9 mouse cellular contexts compared by ENCODE assay signal in the genomic region with DNA sequence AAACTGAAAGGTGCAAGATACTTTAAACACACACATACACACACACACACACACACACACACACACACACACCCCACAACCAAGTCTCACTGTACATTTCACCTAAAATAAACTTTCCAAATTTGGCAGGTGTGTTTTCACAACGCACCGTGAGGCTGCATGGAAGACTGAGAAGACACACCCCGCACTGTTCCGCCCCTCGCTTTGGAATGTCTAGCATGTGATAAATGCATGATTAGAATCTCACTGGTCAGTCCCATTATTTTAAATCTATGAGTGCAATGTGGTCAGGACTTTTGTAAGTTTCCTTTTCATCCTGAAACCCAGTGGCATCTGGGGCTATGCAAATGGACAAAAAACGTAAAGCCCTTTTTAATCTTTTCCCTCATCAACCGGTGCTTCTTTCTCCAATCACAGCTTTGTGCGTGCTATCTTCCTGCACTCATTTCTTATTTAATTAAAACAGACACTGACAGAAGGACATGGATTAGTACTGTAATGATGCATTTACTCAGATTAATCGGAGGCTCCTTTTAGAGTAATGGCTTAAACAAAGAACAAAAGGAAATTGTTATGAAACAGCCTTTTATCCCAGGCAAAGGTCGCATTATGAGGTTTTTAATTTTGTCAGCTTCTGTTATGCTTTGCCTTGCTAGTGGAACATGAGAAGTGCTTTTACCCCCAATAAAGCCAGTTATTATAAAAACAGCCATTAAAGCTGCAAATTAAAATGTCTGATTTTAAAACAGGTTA.
DNase-seq lines count a peak whose midpoint lies in the region; ATAC-seq and TF ChIP-seq lines count a peak whose summit lies in the region.
"Had no signal": no experiment of that assay in that cellular context is flagged by ENCODE, and none has a peak within 500 bp of the region (broad histone marks: within the 10 kb centered on the region; RNA-seq: fewer than 3 reads in every experiment).

No protein-coding gene starts in this region.

- ATAC-seq in embryonic facial prominence, embryonic 12.5 days (ENCODE audit: insufficient number of reproducible peaks, insufficient read depth, low FRiP score, low TSS enrichment), result no peak
- ATAC-seq in forebrain, postnatal 0 days, result no peak
- ATAC-seq in lung, embryonic 15.5 days (ENCODE audit: borderline replicate concordance, extremely low read depth, low FRiP score, low TSS enrichment), result no peak

- no peaks in the 10 kb centered on the region for H3K27me3 ChIP-seq in embryonic facial prominence, embryonic 12.5 days
- H3K27me3 ChIP-seq in embryonic facial prominence, embryonic 10.5 days (replicated peaks; ENCODE audit: low read depth, poor library complexity, severe bottlenecking), result no peaks in the 10 kb centered on the region
- no peaks in the 10 kb centered on the region for H3K27me3 ChIP-seq in E14TG2a.4 (ENCODE audit: insufficient read depth, low read length)
- no peaks in the 10 kb centered on the region for H3K27me3 ChIP-seq in forebrain, postnatal 0 days (ENCODE audit: insufficient read depth, low read length)
- H3K27me3 ChIP-seq in lung, embryonic 15.5 days, result no peaks in the 10 kb centered on the region

- WGBS in embryonic facial prominence, embryonic 12.5 days, result 26% methylated on average over 10 of the region's 10 CpGs
- WGBS in embryonic facial prominence, embryonic 10.5 days, result 23% methylated on average over 10 of the region's 10 CpGs
- 8% methylated on average over 10 of the region's 10 CpGs for WGBS in forebrain, postnatal 0 days
- WGBS in lung, embryonic 15.5 days, result 27% methylated on average over 10 of the region's 10 CpGs

- H3K9ac ChIP-seq in embryonic facial prominence, embryonic 12.5 days, result no peak overlapping the region
- H3K9ac ChIP-seq in forebrain, postnatal 0 days, result no peak overlapping the region
- no peak overlapping the region for H3K9ac ChIP-seq in lung, embryonic 15.5 days

- 0 out of 2 replicates have a peak overlapping the region, but pooled peaks have one; percentile 1 for H3K4me2 ChIP-seq in embryonic facial prominence, embryonic 12.5 days (replicated peaks)
- peak overlapping the region; percentile 19; the same call in 1 of the 2 replicates for H3K4me2 ChIP-seq in forebrain, postnatal 0 days (ENCODE audit: low read depth)
- no peak overlapping the region for H3K4me2 ChIP-seq in lung, embryonic 15.5 days

- no peak for DNase-seq in embryonic facial prominence, embryonic 10.5 days (ENCODE audit: low spot score)
- DNase-seq in forebrain, postnatal 0 days, result peak; percentile 9
- no peak for DNase-seq in ovary, postnatal 10 days (ENCODE audit: low spot score)
- DNase-seq in frontal cortex, postnatal 25 days (ENCODE audit: low spot score in 2 of 2), result no peak
- no peak for DNase-seq in ovary, postnatal 14 days (ENCODE audit: low spot score)
- DNase-seq: thymus, postnatal 4 days had no signal

- no peak overlapping the region for H3K27ac ChIP-seq in embryonic facial prominence, embryonic 12.5 days
- H3K27ac ChIP-seq in embryonic facial prominence, embryonic 10.5 days (replicated peaks), result no peak overlapping the region; the same call in 1 of the 2 replicates
- H3K27ac ChIP-seq in forebrain, postnatal 0 days (ENCODE audit: low read depth, low read length), result no peak overlapping the region
- peak overlapping the region; percentile 37 for H3K27ac ChIP-seq in lung, embryonic 15.5 days

- H3K4me3 ChIP-seq in embryonic facial prominence, embryonic 12.5 days, result no peak overlapping the region
- H3K4me3 ChIP-seq in embryonic facial prominence, embryonic 10.5 days, result no peak overlapping the region
- 0 out of 2 replicates have a peak overlapping the region, but pooled peaks have one; percentile 6 for H3K4me3 ChIP-seq in E14TG2a.4 (replicated peaks; ENCODE audit: low read length)
- no peak overlapping the region for H3K4me3 ChIP-seq in forebrain, postnatal 0 days (ENCODE audit: low read depth, low read length)
- no peak overlapping the region for H3K4me3 ChIP-seq in lung, embryonic 15.5 days

- no peaks in the 10 kb centered on the region for H3K9me3 ChIP-seq in embryonic facial prominence, embryonic 12.5 days
- no peaks in the 10 kb centered on the region for H3K9me3 ChIP-seq in embryonic facial prominence, embryonic 10.5 days
- no peaks in the 10 kb centered on the region for H3K9me3 ChIP-seq in E14TG2a.4 (ENCODE audit: low read length)
- no peaks in the 10 kb centered on the region for H3K9me3 ChIP-seq in forebrain, postnatal 0 days (ENCODE audit: low read length)
- H3K9me3 ChIP-seq in lung, embryonic 15.5 days, result no peaks in the 10 kb centered on the region

- no peaks in the 10 kb centered on the region for H3K36me3 ChIP-seq in embryonic facial prominence, embryonic 12.5 days
- no peaks in the 10 kb centered on the region for H3K36me3 ChIP-seq in embryonic facial prominence, embryonic 10.5 days (replicated peaks)
- no peaks in the 10 kb centered on the region for H3K36me3 ChIP-seq in E14TG2a.4 (ENCODE audit: insufficient read depth, low read length)
- no peaks in the 10 kb centered on the region for H3K36me3 ChIP-seq in forebrain, postnatal 0 days (ENCODE audit: insufficient read depth)
- H3K36me3 ChIP-seq in lung, embryonic 15.5 days, result no peaks in the 10 kb centered on the region

- H3K4me1 ChIP-seq in embryonic facial prominence, embryonic 12.5 days, result peaks cover 23% of the 10 kb centered on the region
- peaks cover 38% of the 10 kb centered on the region for H3K4me1 ChIP-seq in embryonic facial prominence, embryonic 10.5 days
- H3K4me1 ChIP-seq in E14TG2a.4 (replicated peaks; ENCODE audit: low read depth, low read length), result peaks cover 59% of the 10 kb centered on the region
- peaks cover 9% of the 10 kb centered on the region; the same call in 1 of the 2 replicates for H3K4me1 ChIP-seq in forebrain, postnatal 0 days (ENCODE audit: insufficient read depth)
- peaks cover 19% of the 10 kb centered on the region; the same call in 1 of the 2 replicates for H3K4me1 ChIP-seq in lung, embryonic 15.5 days

- no peak for TF ChIP-seq CTCF in E14TG2a.4 (conservative IDR thresholded peaks at IDR 0.05; ENCODE audit: low read length)
- TF ChIP-seq CTCF in forebrain, postnatal 0 days (IDR thresholded peaks at IDR 0.05; ENCODE audit: low read depth), result no peak
